Mouse (Mus musculus) limb, embryonic 14.5 days (tissue): ENCODE data around the gene Gm11127. TPM values are rescaled to one million over a fixed set of nuclear protein-coding genes. Genes with fewer than 3 reads are reported as not detected.
A peak's percentile ranks its signal among the peaks of the same experiment; 100 is the strongest.
"Not testable (repeated sequence)": the region's sequence is repeated elsewhere in the genome, so short reads cannot be mapped to it uniquely, and the experiment has no call there.

Experiments used
- ATAC-seq: fragments of 200-750 bp; cut with Nextera tagmentation; 2 replicates; pipeline ENCODE4 v1.8.0; 2017; ENCODE audit warnings: low read depth, moderate number of reproducible peaks, moderate TSS enrichment; ENCODE audit not compliant: low FRiP score
- DNase-seq: peaks from one replicate; pipeline ENCODE4 v3.0.0-alpha.2; 2015; ENCODE audit warnings: low spot score
- H3K27ac ChIP-seq: fragments of 300-500 bp; sonication (generic); replicated peaks from 2 replicates; pipeline ENCODE4 v1.5.1; 2014; ENCODE audit warnings: low read depth, mild to moderate bottlenecking, low read length, moderate library complexity, mixed read lengths
- H3K27me3 ChIP-seq: fragments of 300-500 bp; sonication (generic); 2 replicates; pipeline ENCODE4 v1.6.1; 2014; ENCODE audit warnings: low read length, mixed read lengths; ENCODE audit not compliant: control insufficient read depth, insufficient read depth
- H3K36me3 ChIP-seq: fragments of 300-500 bp; sonication (generic); 2 replicates; pipeline ENCODE4 v1.6.1; 2014; ENCODE audit warnings: mild to moderate bottlenecking, low read length, moderate library complexity, mixed read lengths; ENCODE audit not compliant: control insufficient read depth, insufficient read depth
- H3K4me1 ChIP-seq: fragments of 300-500 bp; sonication (generic); 2 replicates; pipeline ENCODE4 v1.6.1; 2014; ENCODE audit warnings: antibody characterized with exemption, low read length, mixed read lengths; ENCODE audit not compliant: control insufficient read depth, insufficient read depth
- H3K4me2 ChIP-seq: fragments of 300-500 bp; sonication (generic); replicated peaks from 2 replicates; pipeline ENCODE4 v1.6.1; 2014; ENCODE audit warnings: low read depth, mild to moderate bottlenecking, low read length, moderate library complexity; ENCODE audit not compliant: severe bottlenecking
- H3K4me3 ChIP-seq: fragments of 300-500 bp; sonication (generic); replicated peaks from 2 replicates; pipeline ENCODE4 v1.5.1; 2014; ENCODE audit warnings: low read length
- H3K9ac ChIP-seq: fragments of 300-500 bp; sonication (generic); 2 replicates; pipeline ENCODE4 v1.6.1; 2014; ENCODE audit warnings: mild to moderate bottlenecking, low read depth, low read length, moderate library complexity; ENCODE audit not compliant: severe bottlenecking
- H3K9me3 ChIP-seq: fragments of 300-500 bp; sonication (generic); 2 replicates; pipeline ENCODE4 v1.6.1; 2016; ENCODE audit warnings: low read length; ENCODE audit not compliant: control insufficient read depth
- POLR2A ChIP-seq: fragments of 200-500 bp; IDR thresholded peaks from 2 replicates; pipeline ENCODE4 v1.8.0; 2012; ENCODE audit warnings: inconsistent platforms, mild to moderate bottlenecking, moderate library complexity, borderline replicate concordance; ENCODE audit not compliant: insufficient read depth, insufficient read length; ENCODE audit errors: extremely low read depth
- WGBS: fragments of 180-500 bp; shearing (Covaris S2); extraction: QIAGEN DNeasy Blood & Tissue Kit; methylation state at CpG from one replicate; pipeline ENCODE4 v1.1.7; 2014; 5-methylcytosine and 5-hydroxymethylcytosine counted together
- polyA plus RNA-seq, 2 experiments: library from polyadenylated mRNA; depleted of rRNA in 1 of 2; stranded (reverse) in 1 of 2; unstranded in 1 of 2; fragments of >200 nt; fragmentation: Nextera tagmentation in 1 of 2; extraction: Ambion mirVana in 1 of 2; gene quantifications; 2 replicates each; pipeline versions ENCODE4 v1.2.1 to v1.2.3; 2012 to 2014

The Gm11127 gene
- polyA plus RNA-seq, 2 experiments = 0.21 TPM; not detected in 1

GRCm38 (mm10) chr17:36083870-36084451 is 25.8 kb upstream of the Gm11127 start:
- Histone ChIP-seq H3K4me2 (peak overlapping the region; percentile 90), H3K9me3 (no peaks in the 10 kb centered on the region), H3K4me3 (peak overlapping the region; percentile 45), H3K4me1 (no peaks in the 10 kb centered on the region; the same call in 1 of the 2 replicates), H3K36me3 (no peaks in the 10 kb centered on the region), H3K9ac (peak overlapping the region; percentile 46; the same call in 1 of the 2 replicates), H3K27ac (no peak overlapping the region), H3K27me3 (peaks cover 18% of the 10 kb centered on the region)
- no peak for TF ChIP-seq POLR2A
- DNase-seq (no peak), ATAC-seq (no peak)
- WGBS = under 1% methylated on average over 24 of the region's 42 CpGs

- no peak overlapping the region for H3K27ac ChIP-seq
- H3K27me3 ChIP-seq = peaks cover 18% of the 10 kb centered on the region
- peak overlapping the region; percentile 45 for H3K4me3 ChIP-seq
- TF ChIP-seq POLR2A = no peak
- DNase-seq (peak; percentile 8), ATAC-seq (peak; percentile 47; the same call in 1 of the 2 replicates)
- peak overlapping the region; percentile 46; the same call in 1 of the 2 replicates for H3K9ac ChIP-seq
- peak overlapping the region; percentile 90 for H3K4me2 ChIP-seq
- no peaks in the 10 kb centered on the region for H3K36me3 ChIP-seq
- H3K4me1 ChIP-seq = no peaks in the 10 kb centered on the region; the same call in 1 of the 2 replicates
- WGBS = under 1% methylated on average over 41 of the region's 46 CpGs
- no peaks in the 10 kb centered on the region for H3K9me3 ChIP-seq
Observed at GRCm38 (mm10) chr17:36083266-36083869, 25.2 kb upstream of the Gm11127 start.

GRCm38 (mm10) chr17:36082519-36083232 is 24.5 kb upstream of the Gm11127 start:
- not testable (repeated sequence) for DNase-seq, ATAC-seq, H3K27ac ChIP-seq, H3K9ac ChIP-seq, H3K9me3 ChIP-seq, H3K36me3 ChIP-seq, H3K4me1 ChIP-seq
- H3K27me3 ChIP-seq = peaks cover 18% of the 10 kb centered on the region
- WGBS = 40% methylated on average over 4 of the region's 6 CpGs
- peak overlapping the region; percentile 45 for H3K4me3 ChIP-seq
- H3K4me2 ChIP-seq = peak overlapping the region; percentile 90

DNA sequence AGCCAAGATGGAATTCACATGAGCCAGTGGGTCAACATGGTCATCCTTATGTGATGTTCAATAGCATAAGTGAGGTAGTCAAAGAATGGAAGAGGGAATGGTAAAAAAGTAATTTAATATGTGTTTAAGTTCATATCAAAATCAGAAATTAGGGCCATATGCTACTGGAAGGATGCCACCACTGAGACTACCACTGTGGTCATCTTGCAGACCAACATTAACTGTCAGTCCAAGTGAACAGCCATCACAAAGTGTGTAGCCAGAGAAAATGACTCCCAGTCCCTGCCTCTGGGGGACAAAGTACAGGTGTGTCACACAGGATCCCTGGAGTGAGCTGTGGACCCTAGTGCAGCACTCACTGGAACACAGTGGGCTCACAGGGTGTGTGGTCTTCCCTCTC is 23.7 kb upstream of the Gm11127 start:
- H3K27ac ChIP-seq, H3K4me2 ChIP-seq, H3K9ac ChIP-seq, DNase-seq, H3K9me3 ChIP-seq, H3K4me3 ChIP-seq, H3K36me3 ChIP-seq, H3K4me1 ChIP-seq, ATAC-seq: not testable (repeated sequence)
- peaks cover 18% of the 10 kb centered on the region for H3K27me3 ChIP-seq

- H3K27me3 ChIP-seq = no peaks in the 10 kb centered on the region
- no peak overlapping the region for H3K4me2 ChIP-seq
- no peaks in the 10 kb centered on the region for H3K4me1 ChIP-seq
- 27% methylated on average over 2 of the region's 2 CpGs for WGBS
- TF ChIP-seq POLR2A = no peak
- no peak overlapping the region for H3K27ac ChIP-seq
- no peak overlapping the region for H3K4me3 ChIP-seq
- no peak for ATAC-seq
- no peak overlapping the region for H3K9ac ChIP-seq
- H3K36me3 ChIP-seq = no peaks in the 10 kb centered on the region
- no peaks in the 10 kb centered on the region for H3K9me3 ChIP-seq
- peak; percentile 90 for DNase-seq
Observed at GRCm38 (mm10) chr17:36060829-36061228, 2.7 kb upstream of the Gm11127 start.

GRCm38 (mm10) chr17:36057927-36058326 is 244 bp downstream of the Gm11127 start:
- H3K4me2 ChIP-seq, H3K4me1 ChIP-seq, H3K4me3 ChIP-seq, H3K36me3 ChIP-seq, H3K9me3 ChIP-seq, H3K9ac ChIP-seq, H3K27me3 ChIP-seq, H3K27ac ChIP-seq, ATAC-seq, DNase-seq: not testable (repeated sequence)
- WGBS = 89% methylated on average over 23 of the region's 25 CpGs
